Mouse (Mus musculus): ENCODE measurements around the gene Grpel1. TPM values are rescaled to one million over a fixed set of nuclear protein-coding genes. Genes with fewer than 3 reads are reported as not detected.

The Grpel1 gene
- polyA plus RNA-seq, 1 experiment from 2014 or later, result 66.5 TPM

DNA sequence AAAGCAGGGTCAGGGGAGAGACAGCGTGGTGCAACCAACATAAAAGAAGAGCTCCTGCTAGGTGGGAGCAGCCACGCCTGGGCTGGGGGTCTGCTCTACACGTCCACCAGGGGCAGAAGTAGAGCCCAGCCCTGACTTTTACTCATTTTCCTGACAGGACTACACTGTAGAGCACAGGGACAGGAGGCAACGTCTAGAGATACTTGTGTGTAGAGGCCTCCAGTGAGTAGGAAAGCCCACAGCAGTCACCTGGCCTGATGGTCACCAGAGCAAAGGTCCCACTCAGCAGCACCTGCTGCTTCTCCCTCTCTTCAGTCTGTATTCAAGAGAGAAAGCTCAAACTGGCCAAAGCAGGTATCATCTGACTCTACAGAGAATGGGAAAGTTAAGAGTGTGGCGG lies 40.8 kb downstream of the Grpel1 start:
- H3K36me3 ChIP-seq (ENCODE audit: control insufficient read depth, insufficient read depth, low read length), result peaks cover 74% of the 10 kb centered on the region
- 71% methylated on average over 5 of the region's 5 CpGs for WGBS

DNA sequence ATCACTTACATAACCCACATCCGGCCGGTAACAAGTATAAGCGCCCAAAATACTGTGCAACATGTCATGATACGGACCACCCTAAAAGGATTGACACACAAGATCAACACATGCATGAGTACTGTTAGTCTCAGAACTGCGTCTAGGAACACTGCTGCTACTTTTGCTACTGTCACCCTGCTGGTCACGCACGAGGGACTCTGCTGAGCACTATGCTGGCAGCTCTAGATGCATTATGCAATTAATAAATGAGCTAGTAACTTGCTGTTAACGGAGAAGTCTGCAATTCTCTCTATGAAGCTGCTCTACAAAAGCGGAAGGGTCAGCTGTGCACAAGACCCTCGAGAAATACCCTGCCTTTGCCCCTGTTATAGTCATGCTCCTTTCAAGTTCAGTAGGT lies 43.6 kb downstream of the Grpel1 start:
- Histone ChIP-seq H3K4me2 (ENCODE audit: low read length) (no peak overlapping the region), H3K9ac (ENCODE audit: low read length) (no peak overlapping the region), H3K27ac (ENCODE audit: low read depth) (no peak overlapping the region), H3K36me3 (ENCODE audit: control insufficient read depth, insufficient read depth, low read length) (peaks cover 85% of the 10 kb centered on the region), H3K9me3 (ENCODE audit: control insufficient read depth, low read length) (no peaks in the 10 kb centered on the region), H3K4me3 (ENCODE audit: low read depth, low read length) (no peak overlapping the region), H3K27me3 (replicated peaks; ENCODE audit: control insufficient read depth, insufficient read depth, low read length) (no peaks in the 10 kb centered on the region), H3K4me1 (replicated peaks; ENCODE audit: control insufficient read depth, insufficient read depth, low read length) (no peaks in the 10 kb centered on the region)
- DNase-seq (ENCODE audit: low spot score) (no peak), ATAC-seq (replicated peaks; ENCODE audit: low FRiP score, low TSS enrichment, low read depth) (no peak)
- WGBS, result 93% methylated on average over 10 of the region's 10 CpGs

More for the DNA sequence above, 40.8 kb downstream of the Grpel1 start:
- Histone ChIP-seq H3K27ac (ENCODE audit: low read depth) (no peak overlapping the region), H3K9me3 (ENCODE audit: control insufficient read depth, low read length) (no peaks in the 10 kb centered on the region), H3K4me1 (replicated peaks; ENCODE audit: control insufficient read depth, insufficient read depth, low read length) (no peaks in the 10 kb centered on the region), H3K9ac (ENCODE audit: low read length) (no peak overlapping the region), H3K4me3 (ENCODE audit: low read depth, low read length) (no peak overlapping the region), H3K4me2 (ENCODE audit: low read length) (no peak overlapping the region), H3K27me3 (replicated peaks; ENCODE audit: control insufficient read depth, insufficient read depth, low read length) (no peaks in the 10 kb centered on the region)
- no peak for ATAC-seq (replicated peaks; ENCODE audit: low FRiP score, low TSS enrichment, low read depth)
- no peak for DNase-seq (ENCODE audit: low spot score)

DNA sequence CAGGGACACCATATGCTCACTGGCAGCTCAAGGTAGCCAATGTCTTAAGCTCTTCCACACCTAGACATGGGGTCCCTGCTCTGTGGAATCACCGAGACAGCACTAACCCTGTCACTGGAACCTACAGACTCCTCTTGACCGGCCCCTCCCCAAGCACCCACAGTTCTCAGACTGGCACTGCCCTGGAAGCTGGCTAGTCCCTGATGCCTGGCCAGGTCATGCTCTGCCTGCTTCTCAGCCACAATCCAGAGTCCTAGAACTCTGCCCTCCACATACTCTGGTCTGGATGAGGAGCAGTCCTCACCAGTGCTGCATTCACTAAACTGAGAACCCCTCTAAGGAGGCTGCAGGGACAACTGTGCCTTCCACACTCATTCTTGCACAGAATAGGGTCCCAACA lies 46.2 kb downstream of the Grpel1 start:
- H3K9me3 ChIP-seq (ENCODE audit: control insufficient read depth, low read length), result no peaks in the 10 kb centered on the region
- H3K27me3 ChIP-seq (replicated peaks; ENCODE audit: control insufficient read depth, insufficient read depth, low read length), result no peaks in the 10 kb centered on the region
- 94% methylated on average over 2 of the region's 2 CpGs for WGBS
- H3K4me1 ChIP-seq (replicated peaks; ENCODE audit: control insufficient read depth, insufficient read depth, low read length), result no peaks in the 10 kb centered on the region
- H3K4me3 ChIP-seq (ENCODE audit: low read depth, low read length), result no peak overlapping the region
- no peak overlapping the region for H3K9ac ChIP-seq (ENCODE audit: low read length)
- H3K27ac ChIP-seq (ENCODE audit: low read depth), result no peak overlapping the region
- no peak overlapping the region for H3K4me2 ChIP-seq (ENCODE audit: low read length)
- DNase-seq (ENCODE audit: low spot score) (no peak), ATAC-seq (replicated peaks; ENCODE audit: low FRiP score, low TSS enrichment, low read depth) (no peak)
- peaks cover 84% of the 10 kb centered on the region for H3K36me3 ChIP-seq (ENCODE audit: control insufficient read depth, insufficient read depth, low read length)

DNA sequence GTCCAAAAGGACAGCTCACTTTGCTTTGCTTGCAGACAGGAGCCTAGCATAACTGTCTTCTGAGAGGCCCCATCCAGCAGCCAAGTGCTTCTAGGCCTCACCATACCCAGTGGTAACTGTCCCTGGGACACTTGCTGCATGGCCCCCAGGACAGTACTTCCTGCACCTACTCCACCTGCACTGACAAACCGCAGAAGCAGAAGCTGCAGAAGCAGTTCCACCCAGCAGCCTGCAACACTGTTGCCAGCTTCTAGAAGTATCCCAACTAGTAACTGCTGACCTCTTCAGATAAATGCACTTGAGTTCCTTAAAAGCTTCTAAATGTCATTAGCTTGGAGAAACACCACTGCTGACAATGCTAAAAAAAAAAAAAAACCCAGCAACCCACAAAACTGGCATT lies 50.3 kb downstream of the Grpel1 start:
- Histone ChIP-seq H3K27ac (ENCODE audit: low read depth) (no peak overlapping the region), H3K9ac (ENCODE audit: low read length) (no peak overlapping the region), H3K4me2 (ENCODE audit: low read length) (no peak overlapping the region), H3K4me3 (ENCODE audit: low read depth, low read length) (no peak overlapping the region), H3K9me3 (ENCODE audit: control insufficient read depth, low read length) (no peaks in the 10 kb centered on the region), H3K27me3 (replicated peaks; ENCODE audit: control insufficient read depth, insufficient read depth, low read length) (no peaks in the 10 kb centered on the region), H3K4me1 (replicated peaks; ENCODE audit: control insufficient read depth, insufficient read depth, low read length) (no peaks in the 10 kb centered on the region), H3K36me3 (ENCODE audit: control insufficient read depth, insufficient read depth, low read length) (peaks cover 84% of the 10 kb centered on the region)
- WGBS, result 90% methylated on average over 1 of the region's 1 CpGs
- ATAC-seq (replicated peaks; ENCODE audit: low FRiP score, low TSS enrichment, low read depth) (no peak), DNase-seq (ENCODE audit: low spot score) (no peak)

DNA sequence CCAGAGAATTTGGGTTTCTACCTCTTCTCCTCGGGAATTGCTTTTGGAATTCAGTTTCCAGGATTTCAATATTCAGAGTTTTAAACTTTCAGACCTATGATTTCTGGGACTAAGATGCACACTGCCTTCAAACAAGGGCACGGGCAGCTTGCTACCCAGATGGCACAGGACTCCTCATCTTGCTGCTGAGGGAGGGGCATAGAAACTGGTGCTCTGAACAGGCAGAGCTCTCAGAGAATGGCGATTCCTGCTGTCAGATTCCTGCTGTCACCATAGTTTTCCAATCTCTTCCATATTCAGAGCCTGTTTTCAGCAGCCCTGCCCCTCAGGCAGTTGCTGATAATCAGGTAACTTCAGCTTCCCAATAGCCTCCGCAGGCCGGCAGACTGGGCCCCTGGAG lies 50.8 kb downstream of the Grpel1 start:
- H3K36me3 ChIP-seq (ENCODE audit: control insufficient read depth, insufficient read depth, low read length), result peaks cover 84% of the 10 kb centered on the region
- WGBS, result 85% methylated on average over 5 of the region's 5 CpGs
- ATAC-seq (replicated peaks; ENCODE audit: low FRiP score, low TSS enrichment, low read depth), result no peak
- no peaks in the 10 kb centered on the region for H3K4me1 ChIP-seq (replicated peaks; ENCODE audit: control insufficient read depth, insufficient read depth, low read length)
- no peak for DNase-seq (ENCODE audit: low spot score)
- H3K27ac ChIP-seq (ENCODE audit: low read depth), result no peak overlapping the region
- no peak overlapping the region for H3K4me3 ChIP-seq (ENCODE audit: low read depth, low read length)
- no peaks in the 10 kb centered on the region for H3K27me3 ChIP-seq (replicated peaks; ENCODE audit: control insufficient read depth, insufficient read depth, low read length)
- H3K9ac ChIP-seq (ENCODE audit: low read length), result no peak overlapping the region
- H3K9me3 ChIP-seq (ENCODE audit: control insufficient read depth, low read length), result no peaks in the 10 kb centered on the region
- H3K4me2 ChIP-seq (ENCODE audit: low read length), result no peak overlapping the region

DNA sequence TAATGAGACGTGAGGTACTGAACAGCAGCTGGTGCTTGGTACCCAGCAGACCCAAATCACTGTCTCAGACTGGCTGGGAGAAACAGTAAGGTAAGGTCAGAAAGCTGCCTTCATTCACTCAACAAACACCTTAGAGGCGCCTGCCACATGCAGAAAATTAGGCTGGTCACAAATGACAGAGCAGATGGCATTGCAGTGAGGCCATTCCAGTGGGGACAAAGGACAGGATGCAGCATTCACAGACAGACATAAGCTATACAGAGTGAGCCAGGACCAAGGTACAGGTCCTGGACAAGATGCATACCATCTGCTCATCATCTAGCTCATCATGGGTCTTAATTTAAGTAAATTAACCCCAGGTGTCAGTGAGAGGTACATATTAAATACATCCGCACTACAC lies 52.8 kb downstream of the Grpel1 start:
- Histone ChIP-seq H3K4me2 (ENCODE audit: low read length) (no peak overlapping the region), H3K36me3 (ENCODE audit: control insufficient read depth, insufficient read depth, low read length) (peaks cover 84% of the 10 kb centered on the region)
- ATAC-seq (replicated peaks; ENCODE audit: low FRiP score, low TSS enrichment, low read depth), result no peak

DNA sequence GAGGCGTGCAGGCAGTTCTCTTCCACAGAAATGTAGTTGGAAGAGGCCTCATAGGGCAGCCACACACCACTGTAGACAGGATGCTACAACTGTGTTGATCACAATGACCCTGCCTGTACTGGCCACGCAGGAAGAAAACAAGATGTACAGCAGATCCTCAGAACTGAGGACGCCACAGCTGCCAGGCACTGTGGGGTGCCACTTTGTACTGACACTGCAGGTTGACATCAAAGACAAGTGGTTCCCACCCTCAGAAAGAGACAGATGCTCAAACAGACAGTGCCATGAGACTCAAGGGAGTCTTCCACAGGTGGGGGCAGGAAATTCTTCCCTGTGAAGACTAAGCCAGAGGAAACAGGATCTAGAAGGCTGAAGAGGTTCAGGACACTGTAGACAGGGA lies 55.0 kb downstream of the Grpel1 start:
- H3K4me3 ChIP-seq (ENCODE audit: low read depth, low read length), result no peak overlapping the region
- DNase-seq (ENCODE audit: low spot score) (no peak), ATAC-seq (replicated peaks; ENCODE audit: low FRiP score, low TSS enrichment, low read depth) (no peak)
- no peaks in the 10 kb centered on the region for H3K4me1 ChIP-seq (replicated peaks; ENCODE audit: control insufficient read depth, insufficient read depth, low read length)
- peaks cover 80% of the 10 kb centered on the region for H3K36me3 ChIP-seq (ENCODE audit: control insufficient read depth, insufficient read depth, low read length)
- no peaks in the 10 kb centered on the region for H3K9me3 ChIP-seq (ENCODE audit: control insufficient read depth, low read length)
- H3K27ac ChIP-seq (ENCODE audit: low read depth), result no peak overlapping the region
- no peak overlapping the region for H3K9ac ChIP-seq (ENCODE audit: low read length)
- H3K4me2 ChIP-seq (ENCODE audit: low read length), result no peak overlapping the region
- WGBS, result 87% methylated on average over 3 of the region's 3 CpGs
- no peaks in the 10 kb centered on the region for H3K27me3 ChIP-seq (replicated peaks; ENCODE audit: control insufficient read depth, insufficient read depth, low read length)

More for the DNA sequence above, 52.8 kb downstream of the Grpel1 start:
- WGBS, result 93% methylated on average over 3 of the region's 3 CpGs
- Histone ChIP-seq H3K4me1 (replicated peaks; ENCODE audit: control insufficient read depth, insufficient read depth, low read length) (no peaks in the 10 kb centered on the region), H3K4me3 (ENCODE audit: low read depth, low read length) (no peak overlapping the region), H3K27me3 (replicated peaks; ENCODE audit: control insufficient read depth, insufficient read depth, low read length) (no peaks in the 10 kb centered on the region), H3K9ac (ENCODE audit: low read length) (no peak overlapping the region), H3K9me3 (ENCODE audit: control insufficient read depth, low read length) (no peaks in the 10 kb centered on the region), H3K27ac (ENCODE audit: low read depth) (no peak overlapping the region)
- no peak for DNase-seq (ENCODE audit: low spot score)

DNA sequence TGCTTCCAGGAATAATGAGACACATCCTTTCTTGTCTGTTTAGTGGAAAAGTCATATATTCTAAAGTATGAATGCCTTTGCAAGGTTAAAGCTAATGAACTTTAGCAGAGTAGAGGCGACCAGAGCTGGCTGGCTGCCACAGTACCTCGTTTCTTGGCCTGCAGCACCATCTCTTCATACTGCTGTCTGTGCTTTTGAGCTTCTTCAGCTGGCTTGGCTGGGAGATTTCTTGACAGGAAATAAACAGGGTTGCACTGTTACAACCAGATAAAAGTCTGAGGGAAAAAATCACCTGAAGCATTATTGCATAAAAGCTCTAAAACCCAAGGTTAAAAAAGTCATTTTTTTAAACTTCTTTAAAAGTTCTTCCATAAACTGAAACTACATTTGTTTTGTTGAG lies 58.0 kb downstream of the Grpel1 start:
- H3K4me3 ChIP-seq (ENCODE audit: low read depth, low read length), result no peak overlapping the region
- ATAC-seq (replicated peaks; ENCODE audit: low FRiP score, low TSS enrichment, low read depth), result no peak
- H3K36me3 ChIP-seq (ENCODE audit: control insufficient read depth, insufficient read depth, low read length), result peaks cover 57% of the 10 kb centered on the region
- H3K9me3 ChIP-seq (ENCODE audit: control insufficient read depth, low read length), result no peaks in the 10 kb centered on the region
- H3K27me3 ChIP-seq (replicated peaks; ENCODE audit: control insufficient read depth, insufficient read depth, low read length), result no peaks in the 10 kb centered on the region
- DNase-seq (ENCODE audit: low spot score), result no peak
- no peak overlapping the region for H3K9ac ChIP-seq (ENCODE audit: low read length)
- 61% methylated on average over 2 of the region's 2 CpGs for WGBS
- no peak overlapping the region for H3K27ac ChIP-seq (ENCODE audit: low read depth)
- no peaks in the 10 kb centered on the region for H3K4me1 ChIP-seq (replicated peaks; ENCODE audit: control insufficient read depth, insufficient read depth, low read length)
- no peak overlapping the region for H3K4me2 ChIP-seq (ENCODE audit: low read length)

DNA sequence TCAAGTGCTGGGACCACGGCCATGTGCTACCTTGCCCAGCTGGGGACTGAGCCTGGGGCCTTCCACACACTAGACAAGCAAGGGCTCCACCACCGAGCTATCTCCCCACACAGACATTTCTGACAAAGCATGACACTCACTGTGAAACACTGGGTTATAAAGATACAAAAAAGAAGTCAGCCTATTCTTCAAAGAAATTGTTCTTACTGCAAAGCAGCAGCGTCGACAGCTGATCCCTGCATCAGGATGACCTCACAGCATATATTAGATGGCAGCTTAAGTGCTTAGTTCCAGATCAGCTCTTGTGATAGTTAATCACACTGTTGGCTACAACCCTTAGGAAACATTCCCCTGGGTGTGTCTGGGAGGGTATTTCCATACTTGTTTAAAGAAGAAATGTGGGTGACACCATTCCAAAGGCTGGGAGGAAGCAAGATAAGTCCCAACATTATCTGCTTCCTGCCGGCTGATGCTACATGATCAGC lies 58.5 kb downstream of the Grpel1 start:
- Histone ChIP-seq H3K36me3 (ENCODE audit: control insufficient read depth, insufficient read depth, low read length) (peaks cover 52% of the 10 kb centered on the region), H3K27ac (ENCODE audit: low read depth) (no peak overlapping the region), H3K9ac (ENCODE audit: low read length) (no peak overlapping the region), H3K4me1 (replicated peaks; ENCODE audit: control insufficient read depth, insufficient read depth, low read length) (no peaks in the 10 kb centered on the region; the same call in 1 of the 2 replicates), H3K27me3 (replicated peaks; ENCODE audit: control insufficient read depth, insufficient read depth, low read length) (no peaks in the 10 kb centered on the region), H3K4me2 (ENCODE audit: low read length) (no peak overlapping the region), H3K4me3 (ENCODE audit: low read depth, low read length) (no peak overlapping the region), H3K9me3 (ENCODE audit: control insufficient read depth, low read length) (no peaks in the 10 kb centered on the region)
- DNase-seq (ENCODE audit: low spot score) (no peak), ATAC-seq (replicated peaks; ENCODE audit: low FRiP score, low TSS enrichment, low read depth) (no peak)
- 69% methylated on average over 5 of the region's 5 CpGs for WGBS

All from intestine, embryonic 14.5 days (tissue).